Mouse (Mus musculus) stomach, embryonic 16.5 days (tissue): ENCODE measurements around the gene Tec. TPM values are rescaled to one million over a fixed set of nuclear protein-coding genes. Genes with fewer than 3 reads are reported as not detected.
A peak's percentile ranks its signal among the peaks of the same experiment; 100 is the strongest.
"Not testable (repeated sequence)": the region's sequence is repeated elsewhere in the genome, so short reads cannot be mapped to it uniquely, and the experiment has no call there.

ENCODE experiments used
- ATAC-seq: fragments of 200-750 bp; cut with Nextera tagmentation; 2 replicates; pipeline ENCODE4 v1.8.0; 2017; ENCODE audit warnings: moderate number of reproducible peaks, moderate TSS enrichment; ENCODE audit not compliant: insufficient read depth, low FRiP score
- H3K27ac ChIP-seq: fragments of 300-500 bp; sonication (generic); 2 replicates; pipeline ENCODE4 v1.5.1; 2014; ENCODE audit warnings: low read length
- H3K27me3 ChIP-seq: fragments of 300-500 bp; sonication (generic); 2 replicates; pipeline ENCODE4 v1.6.1; 2014; ENCODE audit warnings: low read length, control low read depth, mixed read lengths; ENCODE audit not compliant: control insufficient read depth, insufficient read depth
- H3K36me3 ChIP-seq: fragments of 300-500 bp; sonication (generic); 2 replicates; pipeline ENCODE4 v1.6.1; 2014; ENCODE audit warnings: low read length; ENCODE audit not compliant: control insufficient read depth, insufficient read depth
- H3K4me1 ChIP-seq: fragments of 300-500 bp; sonication (generic); 2 replicates; pipeline ENCODE4 v1.6.1; 2014; ENCODE audit warnings: low read length, control low read depth, mixed read lengths; ENCODE audit not compliant: control insufficient read depth, insufficient read depth
- H3K4me2 ChIP-seq: fragments of 300-500 bp; sonication (generic); 2 replicates; pipeline ENCODE4 v1.6.1; 2014; ENCODE audit warnings: low read depth, low read length, mixed read lengths
- H3K4me3 ChIP-seq: fragments of 300-500 bp; sonication (generic); replicated peaks from 2 replicates; pipeline ENCODE4 v1.5.1; 2014; ENCODE audit warnings: mild to moderate bottlenecking, low read length
- H3K9ac ChIP-seq: fragments of 300-500 bp; sonication (generic); 2 replicates; pipeline ENCODE4 v1.6.1; 2014; ENCODE audit warnings: low read length
- H3K9me3 ChIP-seq: fragments of 300-500 bp; sonication (generic); replicated peaks from 2 replicates; pipeline ENCODE4 v1.6.1; 2016; ENCODE audit warnings: low read length, control low read depth; ENCODE audit not compliant: control insufficient read depth
- WGBS: fragments of 180-500 bp; shearing (Covaris S2); extraction: QIAGEN DNeasy Blood & Tissue Kit; methylation state at CpG from one replicate; pipeline ENCODE4 v1.1.7; 2014; 5-methylcytosine and 5-hydroxymethylcytosine counted together
- polyA plus RNA-seq: library from polyadenylated mRNA; unstranded; fragments of >200 nt; fragmentation: Nextera tagmentation; extraction: Ambion mirVana; gene quantifications from 2 replicates; pipeline ENCODE4 v1.2.1, GENCODE M21; 2015

The Tec gene
- polyA plus RNA-seq, 1 experiment from 2014 or later, result 12.5 TPM

DNA sequence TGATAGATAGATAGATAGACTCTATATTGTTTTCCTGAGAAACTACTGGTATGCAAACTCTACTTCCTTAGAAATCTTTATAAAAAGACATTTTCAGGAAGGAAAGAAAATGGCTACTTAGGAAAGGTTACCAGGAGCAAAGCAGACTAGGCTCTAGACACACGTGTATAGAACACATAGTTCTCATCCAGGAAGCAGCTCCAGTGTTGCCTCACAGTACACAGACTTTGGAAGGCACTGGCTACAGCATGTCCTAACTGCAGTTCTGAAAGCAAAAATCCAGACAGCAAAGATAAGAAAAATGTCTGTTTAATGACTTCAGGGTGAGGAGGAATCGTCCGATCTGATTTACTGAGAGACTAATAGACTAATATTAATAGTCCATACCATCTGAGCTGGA is 41.8 kb downstream of the Tec start:
- H3K4me3 ChIP-seq, result no peak overlapping the region
- no peak for ATAC-seq
- no peaks in the 10 kb centered on the region for H3K9me3 ChIP-seq
- H3K4me2 ChIP-seq, result no peak overlapping the region
- H3K27ac ChIP-seq, result no peak overlapping the region
- H3K27me3 ChIP-seq, result no peaks in the 10 kb centered on the region
- no peaks in the 10 kb centered on the region for H3K4me1 ChIP-seq
- H3K36me3 ChIP-seq, result no peaks in the 10 kb centered on the region
- 64% methylated on average over 3 of the region's 3 CpGs for WGBS
- no peak overlapping the region for H3K9ac ChIP-seq

DNA sequence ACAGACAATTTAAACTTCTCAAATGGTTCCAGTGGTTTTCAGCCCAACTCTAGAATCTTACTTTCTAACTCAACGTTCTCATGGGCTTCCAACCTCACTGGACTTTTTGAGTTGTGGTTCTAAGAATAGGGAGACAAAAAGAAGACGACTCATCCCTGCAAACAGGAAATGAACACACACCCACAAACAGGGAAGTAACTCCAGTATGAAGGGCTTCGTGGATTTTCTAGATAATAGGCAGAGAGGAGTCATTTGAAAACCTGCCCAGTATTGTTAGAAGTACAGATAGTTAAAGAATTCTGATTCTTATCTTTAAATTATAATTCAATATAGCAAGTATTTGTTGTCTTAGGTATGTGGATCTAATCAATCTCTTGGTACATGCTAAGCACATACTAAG is 47.6 kb downstream of the Tec start:
- no peaks in the 10 kb centered on the region for H3K9me3 ChIP-seq
- H3K36me3 ChIP-seq, result no peaks in the 10 kb centered on the region
- no peak for ATAC-seq
- no peak overlapping the region for H3K27ac ChIP-seq
- no peak overlapping the region for H3K4me2 ChIP-seq
- no peak overlapping the region for H3K4me3 ChIP-seq
- peaks cover 4% of the 10 kb centered on the region; the same call in 1 of the 2 replicates for H3K4me1 ChIP-seq
- WGBS, result 66% methylated on average over 3 of the region's 3 CpGs
- H3K27me3 ChIP-seq, result no peaks in the 10 kb centered on the region
- H3K9ac ChIP-seq, result no peak overlapping the region

DNA sequence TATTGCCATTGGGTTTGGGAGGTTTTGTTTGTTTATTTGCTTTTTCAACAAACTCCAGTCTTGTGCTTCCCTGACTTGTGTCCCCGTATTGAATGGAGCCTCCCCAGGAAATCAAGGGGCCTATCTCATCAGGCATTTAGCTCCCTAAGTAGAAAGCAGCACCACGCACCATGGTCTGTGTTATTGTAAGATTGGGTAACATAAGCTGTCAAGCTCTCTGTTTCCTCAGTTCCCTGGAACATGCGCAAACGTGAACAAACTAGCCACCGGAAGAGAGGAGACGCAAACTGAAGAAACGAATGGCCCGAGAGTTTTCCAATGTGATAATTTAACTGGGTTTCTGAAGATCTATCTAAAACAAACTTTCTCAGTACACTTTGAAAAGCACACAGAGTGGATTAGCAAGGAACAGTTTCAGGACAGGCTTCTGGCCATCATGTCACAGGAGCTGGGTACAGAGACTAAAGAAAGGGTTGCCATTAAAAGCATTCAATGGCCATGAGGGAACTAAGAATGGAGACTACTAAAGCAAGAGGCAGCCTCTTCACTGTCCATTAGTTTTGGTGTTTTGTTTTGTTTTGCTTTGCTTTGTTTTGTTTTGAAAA is 48.1 kb downstream of the Tec start:
- Histone ChIP-seq H3K4me1 (peaks cover 4% of the 10 kb centered on the region; the same call in 1 of the 2 replicates), H3K4me2 (no peak overlapping the region), H3K4me3 (no peak overlapping the region), H3K27me3 (no peaks in the 10 kb centered on the region), H3K36me3 (no peaks in the 10 kb centered on the region), H3K9me3 (no peaks in the 10 kb centered on the region), H3K27ac (no peak overlapping the region), H3K9ac (no peak overlapping the region)
- ATAC-seq, result no peak
- 68% methylated on average over 8 of the region's 8 CpGs for whole genome bisulfite sequencing

DNA sequence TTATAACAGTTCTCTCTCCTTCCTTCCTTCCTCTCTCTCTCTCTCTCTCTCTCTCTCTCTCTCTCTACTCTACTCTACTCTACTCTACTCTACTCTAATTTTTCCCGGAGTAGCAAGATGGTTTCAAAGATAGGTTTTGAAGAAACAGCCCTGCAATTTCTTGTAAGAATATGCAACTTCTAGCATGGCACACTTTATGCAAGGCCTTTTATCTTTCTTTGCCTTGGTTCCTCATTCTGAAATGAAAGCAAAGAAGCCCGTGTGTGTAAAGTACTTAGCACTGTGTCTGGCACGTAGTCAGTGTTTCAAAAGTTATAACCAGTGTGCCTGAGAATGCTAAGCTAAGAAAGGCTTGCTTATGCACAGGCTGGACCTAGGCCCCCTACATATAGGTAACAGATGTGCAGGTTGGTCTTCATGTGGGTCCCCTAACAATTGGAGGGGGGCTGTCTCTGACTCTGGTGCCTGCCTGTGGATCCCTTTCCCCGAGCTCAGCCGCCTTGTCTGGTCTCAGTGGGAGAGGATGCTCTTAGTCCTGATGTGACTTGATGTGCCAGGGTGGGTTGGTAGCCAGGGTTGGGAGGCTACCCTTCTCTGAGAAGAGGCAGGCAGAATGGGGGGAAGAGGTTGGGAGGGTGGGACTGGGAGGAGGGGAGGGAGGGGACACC is 49.6 kb downstream of the Tec start:
- H3K9ac ChIP-seq, result no peak overlapping the region
- H3K9me3 ChIP-seq, result no peaks in the 10 kb centered on the region
- H3K4me3 ChIP-seq, result no peak overlapping the region
- no peak overlapping the region for H3K27ac ChIP-seq
- 79% methylated on average over 5 of the region's 5 CpGs for WGBS
- peaks cover 4% of the 10 kb centered on the region; the same call in 1 of the 2 replicates for H3K4me1 ChIP-seq
- H3K4me2 ChIP-seq, result no peak overlapping the region
- H3K27me3 ChIP-seq, result no peaks in the 10 kb centered on the region
- no peaks in the 10 kb centered on the region for H3K36me3 ChIP-seq
- no peak for ATAC-seq

DNA sequence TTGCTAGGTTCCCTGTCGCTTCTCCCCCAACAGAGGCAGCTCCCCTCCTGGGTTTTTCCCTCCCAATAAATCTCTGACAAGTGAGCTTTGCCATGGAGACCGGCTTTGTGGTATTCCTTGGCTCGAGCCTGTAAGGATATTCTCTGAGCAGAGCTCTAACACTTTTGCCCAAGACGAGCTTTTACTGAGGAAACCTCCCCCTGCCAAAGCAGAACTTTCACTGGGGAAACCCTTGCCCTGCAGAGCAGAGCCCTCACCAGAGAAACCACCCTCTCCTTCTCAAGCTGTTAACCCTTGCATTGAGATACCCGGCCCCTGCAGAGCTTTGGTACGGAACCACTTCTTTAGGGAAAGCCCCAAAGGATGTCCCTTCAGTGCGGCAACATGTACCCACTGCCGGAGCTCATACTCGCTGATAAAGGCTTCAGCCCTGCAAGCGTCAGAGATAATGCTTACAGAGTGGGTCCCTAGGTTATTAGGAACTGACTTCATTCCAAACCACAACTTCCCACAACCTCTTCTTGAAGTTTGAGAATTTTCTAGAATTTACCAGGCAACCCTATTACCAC is 50.7 kb downstream of the Tec start:
- WGBS, result 34% methylated on average over 10 of the region's 10 CpGs
- Histone ChIP-seq H3K27ac (peak overlapping the region; percentile 44; the same call in 1 of the 2 replicates), H3K27me3 (no peaks in the 10 kb centered on the region), H3K4me3 (no peak overlapping the region), H3K9me3 (no peaks in the 10 kb centered on the region), H3K9ac (0 out of 2 replicates have a peak overlapping the region, but pooled peaks have one; percentile 10), H3K4me2 (0 out of 2 replicates have a peak overlapping the region, but pooled peaks have one; percentile 19), H3K4me1 (peaks cover 4% of the 10 kb centered on the region; the same call in 1 of the 2 replicates), H3K36me3 (no peaks in the 10 kb centered on the region)
- no peak for ATAC-seq

DNA sequence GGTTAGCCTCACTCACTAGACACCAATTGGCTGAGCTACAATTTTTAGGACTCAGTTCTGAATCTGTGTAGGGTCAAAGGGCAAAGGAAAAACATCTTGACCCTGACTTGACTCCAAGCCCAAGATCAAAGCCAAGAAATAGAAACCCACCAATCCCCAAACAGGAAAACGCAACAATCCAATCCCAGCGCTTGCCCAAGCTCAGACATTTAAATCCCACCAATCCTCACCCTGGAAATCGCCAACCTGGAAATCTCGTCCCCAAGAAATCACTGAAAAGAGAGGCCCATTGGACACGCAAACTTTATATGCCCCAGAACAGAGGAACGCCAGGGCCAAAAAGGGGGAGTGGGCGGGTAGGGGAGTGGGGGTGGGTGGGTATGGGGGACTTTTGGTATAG is 51.3 kb downstream of the Tec start:
- WGBS, result 79% methylated on average over 7 of the region's 7 CpGs
- not testable (repeated sequence) for H3K27me3 ChIP-seq, H3K4me3 ChIP-seq, H3K36me3 ChIP-seq, H3K4me2 ChIP-seq, H3K9ac ChIP-seq, ATAC-seq, H3K27ac ChIP-seq, H3K4me1 ChIP-seq, H3K9me3 ChIP-seq

DNA sequence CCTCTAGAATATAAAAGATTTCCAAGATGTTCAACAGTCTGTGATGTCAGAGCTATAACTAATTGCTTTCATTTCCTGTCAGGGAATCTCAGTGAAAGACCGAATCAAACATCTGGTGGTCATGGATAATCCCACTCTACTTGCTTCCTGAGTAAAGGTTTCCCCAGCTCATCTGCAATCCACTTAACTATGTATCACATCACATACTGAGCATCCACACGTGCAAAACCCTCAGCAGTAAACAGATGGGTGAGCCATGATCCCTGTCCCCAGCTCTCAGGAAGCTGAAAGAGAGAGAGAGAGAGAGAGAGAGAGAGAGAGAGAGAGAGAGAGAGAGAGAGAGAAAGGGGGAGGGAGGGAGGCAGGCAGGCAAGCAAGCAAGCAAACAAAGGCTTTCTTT is 51.8 kb downstream of the Tec start:
- 22% methylated on average over 2 of the region's 2 CpGs for WGBS
- Histone ChIP-seq H3K4me3 (no peak overlapping the region), H3K9ac (no peak overlapping the region), H3K4me1 (peaks cover 4% of the 10 kb centered on the region; the same call in 1 of the 2 replicates), H3K9me3 (no peaks in the 10 kb centered on the region), H3K27me3 (no peaks in the 10 kb centered on the region), H3K27ac (no peak overlapping the region), H3K36me3 (no peaks in the 10 kb centered on the region), H3K4me2 (no peak overlapping the region)
- ATAC-seq, result no peak

DNA sequence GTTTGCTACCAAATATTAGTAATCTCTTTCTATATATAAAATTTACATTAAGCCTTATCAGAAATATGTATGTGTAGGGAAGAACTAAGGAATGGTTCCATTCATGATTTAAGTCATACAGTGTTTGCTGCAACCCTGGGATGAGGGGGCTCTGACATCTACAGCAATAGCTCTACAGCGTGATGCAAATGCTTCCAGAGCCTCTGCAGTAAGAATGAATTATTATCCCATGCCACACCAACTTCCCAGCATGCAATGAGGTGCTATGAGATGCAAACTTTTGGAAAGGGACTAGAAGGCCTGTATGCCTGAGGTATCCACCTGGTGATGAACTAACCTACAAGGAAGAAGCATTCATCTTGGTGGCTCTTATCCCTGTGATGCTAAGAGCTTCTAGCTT is 52.2 kb downstream of the Tec start:
- H3K9ac ChIP-seq, result no peak overlapping the region
- WGBS, result 74% methylated on average over 1 of the region's 1 CpGs
- peaks cover 4% of the 10 kb centered on the region; the same call in 1 of the 2 replicates for H3K4me1 ChIP-seq
- no peak for ATAC-seq
- no peaks in the 10 kb centered on the region for H3K36me3 ChIP-seq
- no peaks in the 10 kb centered on the region for H3K9me3 ChIP-seq
- H3K4me2 ChIP-seq, result no peak overlapping the region
- H3K27ac ChIP-seq, result no peak overlapping the region
- no peak overlapping the region for H3K4me3 ChIP-seq
- H3K27me3 ChIP-seq, result no peaks in the 10 kb centered on the region

DNA sequence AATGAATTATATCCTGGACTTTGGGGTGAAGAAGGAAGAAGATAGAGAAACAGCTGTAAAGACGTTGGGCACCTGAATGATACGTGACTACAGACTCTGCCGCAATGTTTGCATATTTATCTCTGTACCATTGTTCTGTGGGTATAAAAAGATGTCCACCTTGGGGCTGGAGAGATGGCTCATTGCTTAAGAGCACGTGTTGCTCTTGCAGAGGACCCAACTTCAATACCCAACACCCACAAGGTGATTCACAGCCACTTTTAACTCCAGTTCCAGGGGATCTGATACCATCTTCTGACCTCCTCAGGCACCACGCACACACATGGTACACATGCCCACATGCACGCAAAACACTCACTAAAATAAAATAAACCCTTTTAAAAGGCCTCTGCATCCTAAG is 52.9 kb downstream of the Tec start:
- peaks cover 4% of the 10 kb centered on the region; the same call in 1 of the 2 replicates for H3K4me1 ChIP-seq

More for the DNA sequence above, 52.9 kb downstream of the Tec start:
- Histone ChIP-seq H3K4me2 (no peak overlapping the region), H3K27ac (no peak overlapping the region), H3K36me3 (no peaks in the 10 kb centered on the region), H3K9me3 (no peaks in the 10 kb centered on the region), H3K9ac (no peak overlapping the region), H3K4me3 (no peak overlapping the region), H3K27me3 (no peaks in the 10 kb centered on the region)
- WGBS, result 85% methylated on average over 6 of the region's 6 CpGs
- ATAC-seq, result no peak
